8 mouse cellular contexts compared by ENCODE assay signal in the genomic region with DNA sequence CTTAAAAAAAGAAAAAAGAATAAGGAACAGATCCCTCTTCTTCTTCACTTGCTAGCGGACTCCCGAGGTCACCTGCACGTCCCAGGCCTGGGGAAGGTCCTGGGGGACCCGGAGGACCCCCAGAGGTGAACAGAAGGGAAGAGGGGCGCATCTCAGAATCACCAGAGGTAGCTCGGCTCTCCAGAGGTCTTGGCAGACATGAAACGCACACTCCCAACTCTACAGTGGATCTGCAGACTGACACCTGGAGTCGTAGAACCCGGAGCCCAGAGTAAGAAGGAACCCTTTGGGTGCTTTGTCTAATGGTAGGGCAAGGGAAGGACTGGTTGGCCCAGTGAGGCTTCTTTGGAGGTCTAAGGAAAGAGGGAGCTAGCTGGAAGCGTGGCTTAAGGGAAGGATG. TPM values are rescaled to one million over a fixed set of nuclear protein-coding genes. Genes with fewer than 3 reads are reported as not detected.
A peak's percentile ranks its signal among the peaks of the same experiment; 100 is the strongest.
DNase-seq lines count a peak whose midpoint lies in the region; ATAC-seq and TF ChIP-seq lines count a peak whose summit lies in the region.

No protein-coding gene starts in this region.

- ATAC-seq in lung, embryonic 16.5 days (ENCODE audit: low read depth) = no peak
- ATAC-seq in limb, embryonic 14.5 days (ENCODE audit: low FRiP score, low read depth) = no peak
- no peak for ATAC-seq in stomach, embryonic 15.5 days (ENCODE audit: insufficient read depth, low FRiP score, low read depth)
- ATAC-seq in activated CD4-positive, CD25-positive, alpha-beta regulatory T cell, adult 4 months = no peak

- H3K27ac ChIP-seq in lung, embryonic 16.5 days (ENCODE audit: low read length) = no peak overlapping the region
- no peak overlapping the region for H3K27ac ChIP-seq in limb, embryonic 14.5 days (replicated peaks; ENCODE audit: low read depth, low read length)
- H3K27ac ChIP-seq in stomach, embryonic 15.5 days = no peak overlapping the region

- TF ChIP-seq POLR2A in limb, embryonic 14.5 days (IDR thresholded peaks at IDR 0.05; ENCODE audit: borderline replicate concordance, extremely low read depth, insufficient read depth, insufficient read length) = no peak

- 77% methylated on average over 10 of the region's 10 CpGs for WGBS in lung, embryonic 16.5 days
- 80% methylated on average over 10 of the region's 10 CpGs for WGBS in limb, embryonic 14.5 days
- 79% methylated on average over 10 of the region's 10 CpGs for WGBS in stomach, embryonic 15.5 days

- no peaks in the 10 kb centered on the region for H3K27me3 ChIP-seq in lung, embryonic 16.5 days (ENCODE audit: control insufficient read depth, insufficient read depth, low read depth, low read length)
- H3K27me3 ChIP-seq in limb, embryonic 14.5 days (ENCODE audit: control insufficient read depth, insufficient read depth, low read length) = no peaks in the 10 kb centered on the region
- no peaks in the 10 kb centered on the region for H3K27me3 ChIP-seq in stomach, embryonic 15.5 days (replicated peaks)

- no peaks in the 10 kb centered on the region for H3K36me3 ChIP-seq in lung, embryonic 16.5 days (ENCODE audit: control insufficient read depth, insufficient read depth, low read length)
- no peaks in the 10 kb centered on the region for H3K36me3 ChIP-seq in limb, embryonic 14.5 days (ENCODE audit: control insufficient read depth, insufficient read depth, low read length)
- no peaks in the 10 kb centered on the region for H3K36me3 ChIP-seq in stomach, embryonic 15.5 days

- peak overlapping the region; percentile 79 for H3K4me2 ChIP-seq in lung, embryonic 16.5 days (ENCODE audit: low read depth, low read length)
- H3K4me2 ChIP-seq in limb, embryonic 14.5 days (replicated peaks; ENCODE audit: low read depth, low read length, severe bottlenecking) = peak overlapping the region; percentile 73
- H3K4me2 ChIP-seq in stomach, embryonic 15.5 days = peak overlapping the region; percentile 73

- no peaks in the 10 kb centered on the region for H3K9me3 ChIP-seq in lung, embryonic 16.5 days (ENCODE audit: control insufficient read depth, low read length)
- H3K9me3 ChIP-seq in limb, embryonic 14.5 days (ENCODE audit: control insufficient read depth, low read length) = no peaks in the 10 kb centered on the region
- H3K9me3 ChIP-seq in stomach, embryonic 15.5 days = no peaks in the 10 kb centered on the region

- H3K9ac ChIP-seq in lung, embryonic 16.5 days (ENCODE audit: low read length) = peak overlapping the region; percentile 71; the same call in 1 of the 2 replicates
- peak overlapping the region; percentile 57 for H3K9ac ChIP-seq in limb, embryonic 14.5 days (ENCODE audit: low read depth, low read length, severe bottlenecking)
- H3K9ac ChIP-seq in stomach, embryonic 15.5 days = peak overlapping the region; percentile 1; the same call in 1 of the 2 replicates

- H3K4me3 ChIP-seq in lung, embryonic 16.5 days (ENCODE audit: low read length) = peak overlapping the region; percentile 61
- peak overlapping the region; percentile 46 for H3K4me3 ChIP-seq in limb, embryonic 14.5 days (replicated peaks; ENCODE audit: low read length)
- peak overlapping the region; percentile 50 for H3K4me3 ChIP-seq in stomach, embryonic 15.5 days (replicated peaks)

- DNase-seq in cerebellum, adult 11-12 months = peak; percentile 57
- DNase-seq in cerebellum, adult 11 months = no peak
- DNase-seq in lung, postnatal 25 days (ENCODE audit: low spot score) = no peak
- no peak for DNase-seq in limb, embryonic 14.5 days (ENCODE audit: low spot score)
- no peak for DNase-seq in right cerebral cortex, adult 2 months (ENCODE audit: low spot score in 2 of 2)

- peaks cover 3% of the 10 kb centered on the region for H3K4me1 ChIP-seq in lung, embryonic 16.5 days (replicated peaks; ENCODE audit: control insufficient read depth, insufficient read depth, low read length)
- no peaks in the 10 kb centered on the region; the same call in 1 of the 2 replicates for H3K4me1 ChIP-seq in limb, embryonic 14.5 days (ENCODE audit: control insufficient read depth, insufficient read depth, low read length)
- H3K4me1 ChIP-seq in stomach, embryonic 15.5 days = peaks cover 6% of the 10 kb centered on the region

RNA-seq across cellular contexts. Expression of gene Plekha4, which starts 11.5 kb away (rescaled TPM):
- polyA plus RNA-seq in lung, embryonic 16.5 days (2015; fragmentation: Nextera tagmentation; extraction: Ambion mirVana) = 2.3 and 3.4 TPM in 2 replicates
- 13.1 and 17.2 TPM in 2 replicates for polyA plus RNA-seq in limb, embryonic 14.5 days (2012; rRNA removed)
- 4.3 and 4.6 TPM in 2 replicates for polyA plus RNA-seq in limb, embryonic 14.5 days (2014; fragmentation: Nextera tagmentation; extraction: Ambion mirVana)
- polyA plus RNA-seq in stomach, embryonic 15.5 days (2015; fragmentation: Nextera tagmentation; extraction: Ambion mirVana) = 2.9 TPM in 2 replicates
- polyA plus RNA-seq in activated CD4-positive, CD25-positive, alpha-beta regulatory T cell, adult 4 months (2017; shearing (Covaris generic)) = under 1 TPM in 1 of 2 experiments, not detected in 1; 0.79 TPM

RNA-seq across cellular contexts. Expression of gene Ppp1r15a, which starts 11.5 kb away (rescaled TPM):
- 22.4 and 29.0 TPM in 2 replicates for polyA plus RNA-seq in lung, embryonic 16.5 days (2015; fragmentation: Nextera tagmentation; extraction: Ambion mirVana)
- 27.5 and 29.8 TPM in 2 replicates for polyA plus RNA-seq in limb, embryonic 14.5 days (2012; rRNA removed)
- polyA plus RNA-seq in limb, embryonic 14.5 days (2014; fragmentation: Nextera tagmentation; extraction: Ambion mirVana) = 21.2 and 22.1 TPM in 2 replicates
- 21.1 and 36.1 TPM in 2 replicates for polyA plus RNA-seq in stomach, embryonic 15.5 days (2015; fragmentation: Nextera tagmentation; extraction: Ambion mirVana)
- 10 to 100 TPM; 27.5 to 33.4 TPM for polyA plus RNA-seq in activated CD4-positive, CD25-positive, alpha-beta regulatory T cell, adult 4 months (2017; shearing (Covaris generic))

RNA-seq across cellular contexts. Expression of gene Hsd17b14, which starts 17.1 kb away (rescaled TPM):
- 0.72 and 0.84 TPM in 2 replicates for polyA plus RNA-seq in lung, embryonic 16.5 days (2015; fragmentation: Nextera tagmentation; extraction: Ambion mirVana)
- polyA plus RNA-seq in limb, embryonic 14.5 days (2012; rRNA removed) = 1.1 and 1.2 TPM in 2 replicates
- polyA plus RNA-seq in limb, embryonic 14.5 days (2014; fragmentation: Nextera tagmentation; extraction: Ambion mirVana) = 0.44 and 0.92 TPM in 2 replicates
- polyA plus RNA-seq in stomach, embryonic 15.5 days (2015; fragmentation: Nextera tagmentation; extraction: Ambion mirVana) = 2.2 and 3.9 TPM in 2 replicates
- polyA plus RNA-seq in activated CD4-positive, CD25-positive, alpha-beta regulatory T cell, adult 4 months (2017; shearing (Covaris generic)) = not detected

RNA-seq across cellular contexts. Expression of gene Nucb1, which starts 27.4 kb away (rescaled TPM):
- polyA plus RNA-seq in lung, embryonic 16.5 days (2015; fragmentation: Nextera tagmentation; extraction: Ambion mirVana) = 254 and 266 TPM in 2 replicates
- 293 and 299 TPM in 2 replicates for polyA plus RNA-seq in limb, embryonic 14.5 days (2012; rRNA removed)
- polyA plus RNA-seq in limb, embryonic 14.5 days (2014; fragmentation: Nextera tagmentation; extraction: Ambion mirVana) = 239 and 254 TPM in 2 replicates
- 214 and 230 TPM in 2 replicates for polyA plus RNA-seq in stomach, embryonic 15.5 days (2015; fragmentation: Nextera tagmentation; extraction: Ambion mirVana)
- 100 to 1,000 TPM; 103 to 130 TPM for polyA plus RNA-seq in activated CD4-positive, CD25-positive, alpha-beta regulatory T cell, adult 4 months (2017; shearing (Covaris generic))

RNA-seq across cellular contexts. Expression of gene Bcat2, which starts 32.4 kb away (rescaled TPM):
- polyA plus RNA-seq in lung, embryonic 16.5 days (2015; fragmentation: Nextera tagmentation; extraction: Ambion mirVana) = 59.5 and 60.0 TPM in 2 replicates
- polyA plus RNA-seq in limb, embryonic 14.5 days (2012; rRNA removed) = 67.6 and 71.5 TPM in 2 replicates
- polyA plus RNA-seq in limb, embryonic 14.5 days (2014; fragmentation: Nextera tagmentation; extraction: Ambion mirVana) = 57.2 and 60.4 TPM in 2 replicates
- 78.8 and 87.1 TPM in 2 replicates for polyA plus RNA-seq in stomach, embryonic 15.5 days (2015; fragmentation: Nextera tagmentation; extraction: Ambion mirVana)
- polyA plus RNA-seq in activated CD4-positive, CD25-positive, alpha-beta regulatory T cell, adult 4 months (2017; shearing (Covaris generic)) = 10 to 100 TPM; 40.9 to 56.9 TPM

Comparison
In these comparisons a context has a peak if more than half of its experiments do, and no peak if none do; other contexts are left out.
1. H3K9ac ChIP-seq: peak in every context shown above with its lines; median percentile 71 in lung, embryonic 16.5 days; 57 in limb, embryonic 14.5 days; 1 in stomach, embryonic 15.5 days.